Mouse (Mus musculus) gastrocnemius, adult 2 months (tissue): ENCODE results near the gene Mlst8. TPM values are rescaled to one million over a fixed set of nuclear protein-coding genes. Genes with fewer than 3 reads are reported as not detected.

ENCODE experiments used
- DNase-seq: peaks from one replicate; pipeline ENCODE4 v3.0.0; 2022
- H3K27ac ChIP-seq: fragments of 200-600 bp; 2 replicates; pipeline ENCODE4 v1.8.1; 2022; ENCODE audit warnings: mild to moderate bottlenecking
- H3K4me3 ChIP-seq: fragments of 200-600 bp; 2 replicates; pipeline ENCODE4 v1.8.1; 2022; ENCODE audit warnings: mild to moderate bottlenecking, moderate library complexity
- CTCF ChIP-seq: fragments of 200-600 bp; IDR thresholded peaks from 2 replicates; pipeline ENCODE4 v1.8.1; 2022; ENCODE audit warnings: antibody characterized with exemption, mild to moderate bottlenecking, moderate library complexity
- intact Hi-C: fragments of 180-260 bp; cut with DNase I; formaldehyde crosslinking; loops from one replicate; pipeline ENCODE4 v1.15.1; 2025
- total RNA-seq, 2 experiments: library from RNA; stranded (reverse); gene quantifications; 2 replicates each; pipeline ENCODE4 v1.2.3; 2021

The Mlst8 gene
- total RNA-seq, 2 experiments from 2014 or later = 12.1 to 14.8 TPM

DNA sequence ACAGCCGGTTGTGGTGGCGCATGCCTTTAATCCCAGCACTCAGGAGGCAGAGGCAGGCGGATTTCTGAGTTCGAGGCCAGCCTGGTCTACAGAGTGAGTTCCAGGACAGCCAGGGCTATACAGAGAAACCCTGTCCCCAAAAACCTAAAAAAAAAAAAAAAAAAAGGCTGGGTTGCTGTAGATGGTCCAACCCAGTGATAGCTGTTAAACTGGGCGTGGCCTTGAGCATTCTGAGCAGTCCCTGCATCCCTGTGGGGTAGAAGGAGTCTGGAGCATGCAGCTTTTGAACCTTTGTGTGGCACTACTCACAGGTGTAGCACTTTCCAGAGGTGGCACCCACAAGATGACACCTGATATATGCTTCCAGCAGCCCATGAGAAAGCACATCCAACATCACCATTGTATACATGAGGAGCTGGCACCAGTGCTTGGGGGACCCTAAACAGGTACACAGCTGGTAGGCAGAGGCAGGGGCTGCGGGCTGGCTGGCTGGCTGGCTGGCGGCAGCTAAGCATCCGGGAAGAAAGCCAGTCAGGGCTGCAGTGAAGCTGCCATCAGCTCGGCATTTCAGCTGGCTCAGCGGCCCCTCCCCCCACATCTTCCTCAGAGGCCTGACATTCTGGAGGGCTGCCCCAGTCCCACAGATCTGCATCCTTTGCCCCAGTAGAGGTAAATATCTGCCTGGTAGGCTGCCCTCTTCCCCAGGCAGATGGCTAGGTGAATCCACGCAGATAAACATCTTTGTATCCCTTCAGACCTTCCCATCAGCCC lies 6.4 kb upstream of the Mlst8 start:
- peak; percentile 68 for DNase-seq
- no peak overlapping the region for H3K27ac ChIP-seq
- H3K4me3 ChIP-seq = no peak overlapping the region
- intact Hi-C loops = loop anchor here (5.0 kb wide), 1 partner anchor 42 kb away; the partner anchor contains the start of gene Traf7
- TF ChIP-seq CTCF = no peak

DNA sequence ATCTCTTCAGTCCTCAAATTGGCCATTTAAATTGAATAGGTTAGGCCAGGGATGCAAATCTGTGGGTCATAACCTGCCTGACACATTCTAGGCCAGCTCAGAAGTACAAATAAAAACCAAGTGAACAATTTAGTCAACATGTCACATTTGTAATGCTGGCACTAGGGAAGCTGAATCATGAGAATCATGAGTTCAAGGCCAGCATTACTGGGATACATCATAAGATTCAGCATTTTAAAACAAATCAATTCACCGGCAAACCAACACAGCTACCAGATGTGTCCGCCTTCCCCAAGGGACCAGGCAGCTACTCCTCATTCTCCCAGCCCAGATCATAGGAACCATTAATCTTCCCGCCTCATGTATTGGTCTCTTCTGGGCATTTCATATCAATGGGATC lies 4.6 kb upstream of the Mlst8 start:
- intact Hi-C loops = no loop called here
- no peak overlapping the region for H3K4me3 ChIP-seq
- TF ChIP-seq CTCF = no peak
- no peak overlapping the region for H3K27ac ChIP-seq
- no peak for DNase-seq

DNA sequence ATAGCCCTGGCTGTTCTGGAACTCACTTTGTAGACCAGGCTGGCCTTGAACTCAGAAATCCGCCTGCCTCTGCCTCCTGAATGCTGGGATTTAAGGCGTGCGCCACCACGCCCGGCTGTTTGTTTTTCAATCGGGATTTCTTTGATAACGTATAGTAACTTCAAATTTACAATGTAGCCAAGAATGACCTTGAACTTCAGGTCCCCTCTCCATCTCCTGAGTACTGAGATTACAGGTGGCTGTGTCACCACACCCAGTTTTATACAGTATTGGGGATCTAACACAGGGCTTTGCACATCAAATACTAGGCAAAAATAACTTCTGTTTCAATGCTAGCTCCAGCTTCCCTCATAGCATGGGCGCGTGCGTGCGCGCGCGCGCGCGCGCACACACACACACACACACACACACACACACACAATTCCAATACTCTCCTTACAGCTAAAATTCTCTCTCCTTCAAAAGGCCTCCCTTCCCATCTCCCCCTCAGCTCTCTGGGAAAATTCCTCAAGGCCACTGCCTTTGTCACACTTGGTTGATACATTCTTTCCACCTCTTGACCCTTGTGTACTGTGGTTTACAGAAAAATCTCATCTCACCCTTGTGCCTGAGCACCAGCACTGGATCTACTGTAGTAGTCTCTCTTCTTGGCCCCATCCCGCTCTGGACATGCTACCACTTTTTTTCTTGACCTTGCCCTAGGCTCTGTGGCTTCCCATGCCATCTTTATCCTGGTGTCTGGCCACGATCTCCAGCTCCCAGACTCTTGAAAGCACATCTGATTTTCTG lies 2.3 kb upstream of the Mlst8 start:
- no peak overlapping the region for H3K27ac ChIP-seq
- H3K4me3 ChIP-seq = no peak overlapping the region
- intact Hi-C loops = no loop called here
- no peak for DNase-seq
- no peak for TF ChIP-seq CTCF

DNA sequence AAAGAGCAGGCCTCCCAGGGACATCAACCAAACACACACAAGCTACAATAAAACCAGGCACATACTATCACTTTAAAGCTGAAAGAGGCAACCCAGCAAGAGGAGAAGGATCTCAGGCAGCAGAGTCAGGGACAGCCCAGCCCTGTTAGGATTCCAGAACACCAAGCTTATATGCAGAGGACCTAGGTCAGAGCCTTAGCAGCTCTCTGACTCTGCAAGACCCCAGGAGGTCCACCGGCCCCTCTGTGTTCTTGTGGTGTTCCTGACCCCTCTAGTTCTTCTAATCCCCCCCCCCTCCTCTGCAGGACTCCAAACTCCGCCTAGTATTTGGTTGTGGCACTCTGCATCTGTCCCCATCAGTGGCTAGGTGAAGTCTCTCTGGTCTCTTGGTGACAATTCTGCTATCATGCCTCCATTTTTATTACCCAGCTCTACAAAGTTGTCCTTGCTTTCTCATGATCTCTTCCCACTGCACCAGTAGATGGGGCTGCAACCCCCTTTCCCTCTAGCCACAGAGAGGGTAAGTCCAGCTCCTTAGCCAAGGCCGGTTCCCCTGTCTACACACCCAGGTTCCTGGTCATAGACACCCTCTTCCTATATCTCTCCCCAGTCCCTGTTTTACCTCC lies 1.4 kb upstream of the Mlst8 start:
- no peak overlapping the region for H3K4me3 ChIP-seq
- intact Hi-C loops = no loop called here

DNA sequence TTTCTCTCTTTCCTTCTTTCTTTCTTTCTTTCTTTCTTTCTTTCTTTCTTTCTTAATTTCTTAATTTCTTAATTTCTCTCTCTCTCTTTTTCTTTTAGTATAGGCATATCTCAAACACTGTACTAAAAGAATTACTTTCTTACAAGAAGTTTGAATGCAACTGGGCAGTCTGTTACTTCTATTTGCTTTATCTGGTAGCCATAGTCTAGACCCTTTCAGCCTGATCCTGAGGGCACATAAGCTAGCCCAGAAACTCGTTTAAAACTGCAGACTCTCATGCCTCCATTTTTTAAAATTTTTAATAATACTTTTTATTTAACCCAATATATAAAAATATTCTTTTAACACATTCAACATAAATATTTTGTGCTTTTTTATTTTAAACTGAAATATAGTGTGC lies 553 bp upstream of the Mlst8 start:
- peak overlapping the region; percentile 99 for H3K27ac ChIP-seq

More for the DNA sequence above, 1.4 kb upstream of the Mlst8 start:
- peak; percentile 10; the same call in 1 of the 2 replicates for TF ChIP-seq CTCF
- no peak for DNase-seq
- H3K27ac ChIP-seq = no peak overlapping the region

DNA sequence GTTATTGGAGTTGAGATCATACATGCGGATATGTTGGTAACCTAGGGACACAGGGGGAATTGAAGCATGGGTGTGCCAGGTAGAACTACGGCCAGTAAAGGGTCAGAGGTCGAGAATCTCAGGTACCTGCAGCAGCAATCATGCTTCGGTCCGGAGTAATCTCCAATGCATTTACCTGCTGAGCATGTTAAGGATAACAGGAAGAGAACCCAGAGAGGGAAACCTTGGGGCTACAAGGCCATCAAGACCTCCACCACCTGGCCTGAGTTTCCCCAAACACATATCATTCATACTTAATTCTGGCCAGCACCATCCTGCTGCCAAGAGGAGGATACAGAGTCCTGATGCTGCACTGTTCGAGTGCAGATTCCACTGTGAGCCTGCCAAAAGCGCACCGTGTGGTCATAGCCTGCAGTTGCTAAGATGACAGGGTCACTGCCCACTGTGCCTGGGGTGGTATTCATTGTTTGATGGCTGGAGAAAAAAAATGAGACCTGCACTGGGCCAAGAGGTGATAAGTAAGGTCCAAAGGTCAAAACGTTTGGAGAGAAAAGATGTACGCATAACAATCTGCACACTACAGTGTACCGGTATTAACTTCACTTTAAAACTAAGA lies 785 bp downstream of the Mlst8 start:
- H3K4me3 ChIP-seq = peak overlapping the region; percentile 76
- H3K27ac ChIP-seq = peak overlapping the region; percentile 99
- TF ChIP-seq CTCF = no peak
- peak; percentile 44 for DNase-seq
- intact Hi-C loops = no loop called here

More for the DNA sequence above, 553 bp upstream of the Mlst8 start:
- no peak for DNase-seq
- intact Hi-C loops = no loop called here
- peak overlapping the region; percentile 76 for H3K4me3 ChIP-seq
- TF ChIP-seq CTCF = no peak

DNA sequence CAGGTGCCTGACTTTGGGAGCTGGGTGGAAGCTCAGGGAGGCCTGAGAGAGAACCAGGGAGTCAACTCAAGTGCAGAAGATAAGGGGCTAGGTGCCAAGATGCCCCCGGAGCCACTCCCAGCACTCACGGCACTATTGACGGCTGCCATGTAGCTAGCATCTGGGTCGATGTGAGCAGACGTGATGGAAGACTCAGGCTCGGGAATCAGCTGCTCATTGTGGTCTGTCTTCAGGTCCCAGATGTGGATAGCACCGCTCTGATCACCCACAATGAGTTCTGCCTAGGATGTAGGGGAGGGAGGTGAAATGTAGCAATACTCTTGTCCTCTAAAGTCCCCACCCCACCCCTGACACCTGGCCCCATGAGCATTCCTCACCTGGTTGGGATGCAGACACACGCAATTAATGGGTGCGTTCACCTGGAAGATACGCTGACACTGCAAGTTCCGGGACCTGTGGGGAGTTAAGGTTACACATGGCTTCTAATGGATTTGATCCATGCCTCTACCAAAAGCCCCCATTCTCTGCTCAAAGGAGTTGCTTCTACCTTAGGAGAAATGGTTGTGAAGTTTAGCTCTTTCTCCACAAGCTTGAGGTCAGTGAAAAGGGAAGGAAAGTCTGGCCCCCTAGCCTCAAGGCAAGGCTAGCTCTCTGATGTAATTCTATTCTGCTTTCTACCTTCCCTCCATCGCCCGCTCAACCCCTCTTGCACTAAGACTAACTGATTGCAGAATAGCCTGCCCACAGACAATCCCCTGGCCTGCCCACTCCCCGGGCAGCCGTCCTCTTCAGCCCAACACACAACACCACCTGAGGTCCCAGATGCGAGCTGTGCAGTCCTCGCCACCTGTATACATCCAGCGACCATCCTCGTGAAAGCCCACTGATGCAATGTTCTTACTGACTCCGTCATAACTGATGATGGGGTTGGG lies 1.6 kb downstream of the Mlst8 start:
- no peak for TF ChIP-seq CTCF
- Histone ChIP-seq H3K4me3 (no peak overlapping the region; the same call in 1 of the 2 replicates), H3K27ac (no peak overlapping the region)
- intact Hi-C loops = no loop called here
- DNase-seq = no peak

DNA sequence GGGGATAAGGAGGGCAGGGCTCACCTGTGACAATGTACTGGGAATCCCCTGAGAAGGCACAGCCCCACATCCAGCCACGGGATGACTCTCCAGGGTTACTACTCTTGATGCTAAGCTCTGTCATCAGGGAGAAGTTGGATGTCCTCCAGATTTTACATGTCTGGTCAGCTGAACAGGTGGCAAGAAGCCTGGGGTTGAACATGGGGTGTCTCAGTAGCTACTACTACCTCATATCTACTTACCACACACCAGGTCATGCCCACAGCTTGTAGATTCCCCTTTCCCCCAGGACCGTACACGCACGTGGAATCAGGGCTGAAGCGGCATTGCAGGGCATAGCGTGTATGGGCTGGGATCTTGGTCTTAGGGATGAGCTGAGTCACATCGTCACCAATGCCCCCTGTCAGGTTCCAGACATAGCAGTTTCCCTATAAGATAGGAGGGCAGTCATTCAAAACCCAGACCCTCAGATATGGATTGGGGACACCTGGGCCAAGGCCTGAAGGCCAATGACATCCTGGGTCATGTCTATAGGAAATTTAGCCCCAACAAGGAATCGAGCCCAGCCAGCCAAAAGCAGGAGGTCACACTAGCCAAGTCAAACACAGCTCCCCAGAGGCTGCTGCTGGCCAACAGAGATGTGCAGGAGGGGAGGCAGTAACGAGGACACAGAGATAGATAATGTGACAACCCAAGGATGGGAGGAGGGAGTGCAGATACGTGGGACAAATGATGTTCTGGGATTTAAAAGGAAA lies 2.7 kb downstream of the Mlst8 start:
- TF ChIP-seq CTCF = no peak
- Histone ChIP-seq H3K27ac (no peak overlapping the region), H3K4me3 (no peak overlapping the region)
- DNase-seq = no peak
- intact Hi-C loops = no loop called here

DNA sequence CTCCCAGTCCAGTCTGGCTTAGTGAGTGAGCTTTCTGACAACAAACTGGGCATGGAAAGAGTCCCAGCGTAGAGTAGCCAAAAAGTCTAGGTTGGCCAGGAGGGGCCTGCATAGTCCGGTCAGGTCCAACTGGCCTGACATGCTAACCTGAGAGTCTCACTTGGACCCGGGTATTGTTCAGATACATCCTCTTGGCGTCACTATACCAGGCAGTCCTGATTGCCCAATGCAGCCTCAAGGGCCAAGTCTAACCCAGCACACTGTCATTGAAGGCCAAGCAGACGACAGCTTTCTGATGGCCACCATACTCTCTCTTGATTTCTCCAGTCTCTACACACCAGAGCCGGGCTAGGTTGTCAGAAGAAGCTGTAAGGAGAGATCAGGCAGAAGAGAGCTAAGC lies 3.3 kb downstream of the Mlst8 start:
- DNase-seq = no peak
- H3K27ac ChIP-seq = no peak overlapping the region
- no peak overlapping the region for H3K4me3 ChIP-seq
- no peak for TF ChIP-seq CTCF
- intact Hi-C loops = no loop called here

DNA sequence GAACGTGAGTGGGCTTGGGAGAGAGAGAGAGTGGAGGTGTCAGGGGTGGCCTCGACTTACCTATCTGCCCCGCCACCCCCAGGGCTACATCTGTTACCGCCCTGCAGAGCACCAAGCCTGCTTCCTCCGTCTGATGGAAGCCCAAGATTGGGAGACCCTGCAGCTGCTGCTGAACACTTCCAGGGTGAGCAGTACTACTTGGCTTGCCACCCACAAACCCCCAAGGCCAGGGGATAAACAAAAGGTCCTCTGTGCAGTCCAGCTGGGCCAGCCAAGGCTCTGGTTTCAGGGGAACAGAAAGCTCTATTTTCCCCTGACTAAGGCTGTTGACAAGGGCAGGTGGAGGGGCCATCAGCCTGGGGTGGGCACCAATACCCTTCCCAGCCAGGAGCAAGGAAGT lies 4.3 kb downstream of the Mlst8 start:
- no peak for TF ChIP-seq CTCF
- peak overlapping the region; percentile 95 for H3K27ac ChIP-seq
- no peak for DNase-seq
- intact Hi-C loops = no loop called here
- no peak overlapping the region for H3K4me3 ChIP-seq
